In genomic region chr11:49245634-49246415, GRCm38 (mm10) we compare ENCODE assay signal across 9 mouse cellular contexts. TPM values are rescaled to one million over a fixed set of nuclear protein-coding genes. Genes with fewer than 3 reads are reported as not detected.
DNase-seq lines count a peak whose midpoint lies in the region; ATAC-seq and TF ChIP-seq lines count a peak whose summit lies in the region.
"Had no signal": no experiment of that assay in that cellular context is flagged by ENCODE, and none has a peak within 500 bp of the region (broad histone marks: within the 10 kb centered on the region; RNA-seq: fewer than 3 reads in every experiment).

No protein-coding gene starts in this region.

- WGBS in spleen, adult 2 months = 28% methylated on average over 12 of the region's 12 CpGs
- WGBS in lung, postnatal 0 days = 18% methylated on average over 12 of the region's 12 CpGs

- no peak for TF ChIP-seq POLR2A in spleen, adult 2 months (IDR thresholded peaks at IDR 0.05; ENCODE audit: low read depth, low read length)

- peak overlapping the region; percentile 94 for H3K27ac ChIP-seq in spleen, adult 2 months (ENCODE audit: insufficient read depth, low read length)
- peak overlapping the region; percentile 95 for H3K27ac ChIP-seq in lung, postnatal 0 days (ENCODE audit: low read length)

- no peaks in the 10 kb centered on the region for H3K27me3 ChIP-seq in spleen, adult 2 months (ENCODE audit: control insufficient read depth, insufficient read depth, low read length)
- H3K27me3 ChIP-seq in lung, postnatal 0 days (replicated peaks; ENCODE audit: insufficient read depth, low read length) = no peaks in the 10 kb centered on the region

- H3K4me3 ChIP-seq in spleen, adult 2 months (ENCODE audit: extremely low read depth, insufficient read depth, insufficient read length) = peak overlapping the region; percentile 7; the same call in 1 of the 2 replicates
- H3K4me3 ChIP-seq in lung, postnatal 0 days (ENCODE audit: low read depth, low read length) = no peak overlapping the region

- H3K9ac ChIP-seq in lung, postnatal 0 days (replicated peaks; ENCODE audit: low read depth) = no peak overlapping the region

- no peak for ATAC-seq in lung, postnatal 0 days
- ATAC-seq in monocyte, adult 5-6 weeks (replicated peaks; ENCODE audit: insufficient number of reproducible peaks, low FRiP score, low TSS enrichment, poor library complexity, severe bottlenecking) = no peak

- peaks cover 33% of the 10 kb centered on the region for H3K4me1 ChIP-seq in spleen, adult 2 months (ENCODE audit: control insufficient read depth, insufficient read depth, insufficient read length)
- H3K4me1 ChIP-seq in lung, postnatal 0 days (ENCODE audit: insufficient read depth, low read depth, low read length) = peaks cover 36% of the 10 kb centered on the region

- no peak for TF ChIP-seq EP300 in lung, postnatal 0 days (IDR thresholded peaks at IDR 0.05)

- TF ChIP-seq CTCF in spleen, adult 2 months (IDR thresholded peaks at IDR 0.05; ENCODE audit: extremely low read depth, insufficient read depth, insufficient read length, insufficient replicate concordance) = no peak
- TF ChIP-seq CTCF in lung, postnatal 0 days (IDR thresholded peaks at IDR 0.05) = no peak

- DNase-seq in adrenal gland, adult 2 months = peak; percentile 45
- no peak for DNase-seq in adrenal gland, postnatal 10 days
- DNase-seq in spleen, adult 2 months (ENCODE audit: low read depth in 1 of 2, low spot score in 2 of 2) = no peak
- DNase-seq in spleen, postnatal 10 days (ENCODE audit: low spot score in 2 of 2) = no peak
- DNase-seq in lung, postnatal 0 days (ENCODE audit: low spot score) = peak; percentile 70
- no peak for DNase-seq in cerebellum, postnatal 4 days (ENCODE audit: low spot score in 2 of 2)
- DNase-seq in thymus, postnatal 36 days = no peak

- no peaks in the 10 kb centered on the region for H3K36me3 ChIP-seq in spleen, adult 2 months (ENCODE audit: control insufficient read depth, insufficient read depth, low read length)
- no peaks in the 10 kb centered on the region for H3K36me3 ChIP-seq in lung, postnatal 0 days (ENCODE audit: insufficient read depth, low read length)

- H3K4me2 ChIP-seq in lung, postnatal 0 days (replicated peaks; ENCODE audit: low read depth, low read length) = peak overlapping the region; percentile 64; the same call in 1 of the 2 replicates

- H3K9me3 ChIP-seq in lung, postnatal 0 days (ENCODE audit: low read length) = no peaks in the 10 kb centered on the region

RNA-seq across cellular contexts. Expression of gene Mgat1, which starts 1.8 kb away (rescaled TPM):
- total RNA-seq in adrenal gland, adult 2 months (2021) = 100 to 1,000 TPM; 115 to 119 TPM
- 173 and 211 TPM in 2 replicates for polyA plus RNA-seq in adrenal gland, adult 2 months (2012; rRNA removed)
- 100 to 1,000 TPM in 1 of 2 experiments, 10 to 100 TPM in 1; 87.9 to 101 TPM for total RNA-seq in adrenal gland, postnatal 10 days (2021)
- 222 and 255 TPM in 2 replicates for polyA plus RNA-seq in spleen, adult 2 months (2012; rRNA removed)
- 90.2 and 94.5 TPM in 2 replicates for polyA plus RNA-seq in lung, postnatal 0 days (2015; fragmentation: Nextera tagmentation; extraction: Ambion mirVana)
- 58.6 to 80.8 TPM (median 72.0 TPM) in 3 replicates for total RNA-seq in monocyte, adult 5-6 weeks (2017)

RNA-seq across cellular contexts. Expression of gene Olfr1393, which starts 32.3 kb away (rescaled TPM):
- under 1 TPM in 1 of 2 experiments, not detected in 1; 0.32 TPM for total RNA-seq in adrenal gland, adult 2 months (2021)
- polyA plus RNA-seq in adrenal gland, adult 2 months (2012; rRNA removed) = 0.04 TPM in 1 of 2 replicates, not detected in the other
- total RNA-seq in adrenal gland, postnatal 10 days (2021) = not detected
- 0.06 TPM in 2 replicates for polyA plus RNA-seq in spleen, adult 2 months (2012; rRNA removed)
- not detected in 2 replicates for polyA plus RNA-seq in lung, postnatal 0 days (2015; fragmentation: Nextera tagmentation; extraction: Ambion mirVana)
- total RNA-seq in monocyte, adult 5-6 weeks (2017) = 2.0 TPM in 1 of 3 replicates, not detected in the others
- polyA plus RNA-seq: C2C12 had no signal

RNA-seq across cellular contexts. Expression of gene Olfr1392, which starts 39.3 kb away (rescaled TPM):
- total RNA-seq in adrenal gland, adult 2 months (2021) = not detected
- 0.22 TPM in 1 of 2 replicates, not detected in the other for polyA plus RNA-seq in adrenal gland, adult 2 months (2012; rRNA removed)
- total RNA-seq in adrenal gland, postnatal 10 days (2021) = not detected
- polyA plus RNA-seq in spleen, adult 2 months (2012; rRNA removed) = not detected in 2 replicates
- 0.05 TPM in 1 of 2 replicates, not detected in the other for polyA plus RNA-seq in lung, postnatal 0 days (2015; fragmentation: Nextera tagmentation; extraction: Ambion mirVana)
- total RNA-seq in monocyte, adult 5-6 weeks (2017) = not detected in 3 replicates
- polyA plus RNA-seq: C2C12 had no signal

RNA-seq across cellular contexts. Expression of gene Zfp62, which starts 42.7 kb away (rescaled TPM):
- total RNA-seq in adrenal gland, adult 2 months (2021) = 10 to 100 TPM; 25.8 to 40.9 TPM
- polyA plus RNA-seq in adrenal gland, adult 2 months (2012; rRNA removed) = 2.2 and 2.7 TPM in 2 replicates
- 10 to 100 TPM; 29.8 to 38.1 TPM for total RNA-seq in adrenal gland, postnatal 10 days (2021)
- polyA plus RNA-seq in spleen, adult 2 months (2012; rRNA removed) = 1.4 and 2.4 TPM in 2 replicates
- polyA plus RNA-seq in lung, postnatal 0 days (2015; fragmentation: Nextera tagmentation; extraction: Ambion mirVana) = 19.6 and 21.5 TPM in 2 replicates
- total RNA-seq in monocyte, adult 5-6 weeks (2017) = 96.4 to 134 TPM (median 134 TPM) in 3 replicates

RNA-seq across cellular contexts. Expression of gene Olfr10, which starts 58.7 kb away (rescaled TPM):
- total RNA-seq in adrenal gland, adult 2 months (2021) = not detected
- polyA plus RNA-seq in adrenal gland, adult 2 months (2012; rRNA removed) = not detected in 2 replicates
- total RNA-seq in adrenal gland, postnatal 10 days (2021) = not detected
- polyA plus RNA-seq in spleen, adult 2 months (2012; rRNA removed) = not detected in 2 replicates
- polyA plus RNA-seq in lung, postnatal 0 days (2015; fragmentation: Nextera tagmentation; extraction: Ambion mirVana) = not detected in 2 replicates
- total RNA-seq in monocyte, adult 5-6 weeks (2017) = not detected in 3 replicates
- polyA plus RNA-seq: C2C12 had no signal

Comparison
In these comparisons a context has a peak if more than half of its experiments do, and no peak if none do; other contexts are left out.
1. DNase-seq: peak in adrenal gland, adult 2 months (single experiment) and lung, postnatal 0 days (single experiment); none in adrenal gland, postnatal 10 days (single experiment), spleen, adult 2 months (0 of 2), spleen, postnatal 10 days (0 of 2), cerebellum, postnatal 4 days (0 of 2) and thymus, postnatal 36 days (0 of 2).